Mouse (Mus musculus) erythroblast, embryonic 14.5 days (primary cell): Measurements from ENCODE around the gene Camk2b.

Source experiments
- GATA1 ChIP-seq: IDR thresholded peaks from 2 replicates; pipeline ENCODE4 v1.6.1; 2012; ENCODE audit warnings: low read length, inconsistent platforms, mixed read lengths
- TAL1 ChIP-seq: IDR thresholded peaks from 3 replicates; pipeline ENCODE4 v1.6.1; 2012; ENCODE audit warnings: low read length, inconsistent platforms, mixed read lengths

DNA sequence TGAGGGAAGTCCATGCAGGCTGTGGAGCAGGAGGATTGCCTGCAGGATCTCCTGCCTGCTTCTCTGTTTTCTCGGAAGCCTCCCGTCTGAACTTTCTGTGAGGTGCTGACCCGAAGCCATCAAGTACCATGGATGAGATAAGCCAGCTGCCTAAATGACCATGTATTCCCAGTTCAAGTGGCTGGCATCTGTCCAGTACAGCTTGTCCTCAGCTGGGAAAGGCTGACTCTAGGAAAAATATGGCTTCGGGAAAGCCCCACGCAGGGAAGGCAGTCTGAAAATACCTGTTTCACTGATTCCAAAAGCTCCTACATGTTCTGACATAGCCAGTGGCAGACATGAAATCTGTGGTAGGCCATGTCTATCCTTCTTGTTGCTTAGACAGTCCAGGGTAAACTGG lies 113.7 kb downstream of the Camk2b start:
- no peak for TF ChIP-seq TAL1
- TF ChIP-seq GATA1, result no peak
